Mouse (Mus musculus) T-helper 1 cell (primary cell): Measurements from ENCODE around the gene Gm47985.
"Not testable (repeated sequence)": the region's sequence is repeated elsewhere in the genome, so short reads cannot be mapped to it uniquely, and the experiment has no call there.

Source experiments
- in situ Hi-C: fragments of 300-600 bp; cut with MboI, MseI; formaldehyde crosslinking; loops from one replicate; pipeline ENCODE4 v1.15.1; 2025; ENCODE audit warnings: high pct_unique_total_duplicates

The Gm47985 gene

GRCm38 (mm10) chr1:151177030-151177936, 5.1 kb upstream of the Gm47985 start:
- in situ Hi-C loops = no loop called here

- in situ Hi-C loops = no loop called here
Observed at GRCm38 (mm10) chr1:151177937-151178271, 4.4 kb upstream of the Gm47985 start.

- in situ Hi-C loops = no loop called here
Observed at GRCm38 (mm10) chr1:151178505-151179083, 3.7 kb upstream of the Gm47985 start.

- in situ Hi-C loops = no loop called here
Observed at GRCm38 (mm10) chr1:151180167-151180566, 2.2 kb upstream of the Gm47985 start.

GRCm38 (mm10) chr1:151186186-151186585, 3.8 kb downstream of the Gm47985 start:
- in situ Hi-C loops = not testable (repeated sequence)

- in situ Hi-C loops = not testable (repeated sequence)
Observed at GRCm38 (mm10) chr1:151186879-151187424, 4.6 kb downstream of the Gm47985 start.

GRCm38 (mm10) chr1:151188469-151188868, 6.1 kb downstream of the Gm47985 start:
- in situ Hi-C loops = no loop called here

- in situ Hi-C loops = not testable (repeated sequence)
Observed at GRCm38 (mm10) chr1:151192075-151192474, 9.7 kb downstream of the Gm47985 start, which contains the start of gene Gm8947. Gm8947 (plus strand) TSS chr1:151192376.

GRCm38 (mm10) chr1:151192739-151193138, 10.4 kb downstream of the Gm47985 start:
- in situ Hi-C loops = not testable (repeated sequence)

- in situ Hi-C loops = not testable (repeated sequence)
Observed at GRCm38 (mm10) chr1:151195986-151196385, 13.6 kb downstream of the Gm47985 start.

GRCm38 (mm10) chr1:151196690-151197089, 14.4 kb downstream of the Gm47985 start:
- in situ Hi-C loops = not testable (repeated sequence)

- in situ Hi-C loops = not testable (repeated sequence)
Observed at GRCm38 (mm10) chr1:151198120-151198519, 15.8 kb downstream of the Gm47985 start, which contains the start of gene Gm47995. Gm47995 (plus strand) TSS chr1:151198448.

- in situ Hi-C loops = not testable (repeated sequence)
Observed at GRCm38 (mm10) chr1:151200620-151201019, 18.3 kb downstream of the Gm47985 start.

- in situ Hi-C loops = not testable (repeated sequence)
Observed at GRCm38 (mm10) chr1:151202771-151203170, 20.4 kb downstream of the Gm47985 start.

- in situ Hi-C loops = not testable (repeated sequence)
Observed at GRCm38 (mm10) chr1:151203818-151204217, 21.5 kb downstream of the Gm47985 start, which contains the start of gene 3110040M04Rik. 3110040M04Rik (plus strand) TSS chr1:151204121.

GRCm38 (mm10) chr1:151208493-151208892, 26.2 kb downstream of the Gm47985 start:
- in situ Hi-C loops = not testable (repeated sequence)

- in situ Hi-C loops = not testable (repeated sequence)
Observed at GRCm38 (mm10) chr1:151208944-151209343, 26.6 kb downstream of the Gm47985 start.

- in situ Hi-C loops = not testable (repeated sequence)
Observed at GRCm38 (mm10) chr1:151209824-151210355, 27.6 kb downstream of the Gm47985 start, which contains the start of gene Gm47996. Gm47996 (plus strand) TSS chr1:151210131.

- in situ Hi-C loops = not testable (repeated sequence)
Observed at GRCm38 (mm10) chr1:151211666-151212065, 29.3 kb downstream of the Gm47985 start.

GRCm38 (mm10) chr1:151214862-151215261, 32.5 kb downstream of the Gm47985 start:
- in situ Hi-C loops = no loop called here

- in situ Hi-C loops = no loop called here
Observed at GRCm38 (mm10) chr1:151215985-151216384, 33.6 kb downstream of the Gm47985 start.

GRCm38 (mm10) chr1:151216417-151216816, 34.1 kb downstream of the Gm47985 start:
- in situ Hi-C loops = no loop called here
